Mouse (Mus musculus): ENCODE data around the gene Cdadc1. TPM values are rescaled to one million over a fixed set of nuclear protein-coding genes. Genes with fewer than 3 reads are reported as not detected.
A peak's percentile ranks its signal among the peaks of the same experiment; 100 is the strongest.

Cdadc1 gene
- polyA plus RNA-seq, 1 experiment from 2014 or later, result 35.5 TPM

DNA sequence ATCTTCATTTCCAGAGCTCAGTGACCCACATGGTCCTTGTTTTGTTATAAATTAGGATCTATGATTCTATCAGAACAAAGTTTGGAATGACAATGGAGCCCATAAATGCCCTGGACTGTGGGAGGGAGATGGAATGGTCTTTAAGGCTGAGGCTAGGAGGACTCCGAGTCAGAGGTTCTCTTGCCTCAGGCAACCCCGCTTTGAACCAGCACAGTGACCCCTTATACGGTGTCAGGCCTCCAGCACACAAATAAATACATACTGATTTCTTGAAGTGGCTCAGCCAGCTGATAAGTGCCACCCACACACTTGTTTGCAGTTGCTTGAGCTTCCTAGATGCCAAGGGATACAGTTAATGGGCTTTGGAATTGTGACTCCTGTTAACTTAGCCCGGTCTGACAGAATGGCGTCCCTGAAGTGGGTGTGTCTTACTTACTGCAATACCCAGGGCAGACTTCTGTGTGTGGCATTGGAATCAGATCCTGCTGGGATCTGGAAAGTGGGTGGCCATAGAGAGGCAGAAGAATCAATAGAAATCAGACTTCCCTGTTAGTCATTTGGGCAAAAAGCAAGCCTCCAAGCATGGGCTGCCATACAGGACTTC is 35.6 kb upstream of the Cdadc1 start:
- H3K4me3 ChIP-seq (ENCODE audit: low read length), result no peak overlapping the region
- H3K36me3 ChIP-seq (ENCODE audit: control insufficient read depth, insufficient read depth, low read length), result peaks cover 7% of the 10 kb centered on the region
- 48% methylated on average over 5 of the region's 5 CpGs for WGBS
- no peaks in the 10 kb centered on the region for H3K27me3 ChIP-seq (ENCODE audit: control insufficient read depth, insufficient read depth, low read length)
- no peaks in the 10 kb centered on the region for H3K4me1 ChIP-seq (ENCODE audit: control insufficient read depth, insufficient read depth, low read length)
- H3K9ac ChIP-seq (ENCODE audit: low read depth, low read length), result no peak overlapping the region
- H3K9me3 ChIP-seq (ENCODE audit: control insufficient read depth, low read length), result no peaks in the 10 kb centered on the region
- peak; percentile 72 for ATAC-seq (ENCODE audit: low FRiP score, low TSS enrichment)
- H3K4me2 ChIP-seq (replicated peaks; ENCODE audit: low read depth, low read length), result no peak overlapping the region
- H3K27ac ChIP-seq (ENCODE audit: low read depth, low read length), result no peak overlapping the region

DNA sequence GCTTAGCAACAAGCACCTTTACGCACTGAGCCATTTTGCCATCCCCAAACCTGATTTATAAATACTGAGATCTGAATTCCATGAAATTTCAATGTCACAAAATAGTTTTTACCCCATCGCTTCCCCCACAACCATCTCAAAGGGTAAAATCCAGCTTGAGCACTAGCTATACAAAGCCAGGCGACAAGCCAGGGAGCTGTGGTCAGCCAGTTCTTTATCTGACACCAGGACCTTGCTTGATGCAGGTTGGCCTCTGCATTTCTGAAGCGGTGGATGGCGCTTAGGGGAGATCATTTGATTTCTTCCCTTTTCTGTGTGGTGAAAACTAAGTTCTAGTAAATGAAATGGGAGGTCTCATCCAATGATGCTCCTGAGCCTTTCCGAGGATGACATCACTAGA is 34.3 kb upstream of the Cdadc1 start:
- H3K9ac ChIP-seq (ENCODE audit: low read depth, low read length), result no peak overlapping the region
- H3K27me3 ChIP-seq (ENCODE audit: control insufficient read depth, insufficient read depth, low read length), result no peaks in the 10 kb centered on the region
- H3K4me2 ChIP-seq (replicated peaks; ENCODE audit: low read depth, low read length), result no peak overlapping the region
- H3K4me3 ChIP-seq (ENCODE audit: low read length), result no peak overlapping the region
- no peak for ATAC-seq (ENCODE audit: low FRiP score, low TSS enrichment)
- WGBS, result 91% methylated on average over 6 of the region's 6 CpGs
- H3K36me3 ChIP-seq (ENCODE audit: control insufficient read depth, insufficient read depth, low read length), result peaks cover 7% of the 10 kb centered on the region
- H3K4me1 ChIP-seq (ENCODE audit: control insufficient read depth, insufficient read depth, low read length), result no peaks in the 10 kb centered on the region
- H3K9me3 ChIP-seq (ENCODE audit: control insufficient read depth, low read length), result no peaks in the 10 kb centered on the region
- no peak overlapping the region for H3K27ac ChIP-seq (ENCODE audit: low read depth, low read length)

DNA sequence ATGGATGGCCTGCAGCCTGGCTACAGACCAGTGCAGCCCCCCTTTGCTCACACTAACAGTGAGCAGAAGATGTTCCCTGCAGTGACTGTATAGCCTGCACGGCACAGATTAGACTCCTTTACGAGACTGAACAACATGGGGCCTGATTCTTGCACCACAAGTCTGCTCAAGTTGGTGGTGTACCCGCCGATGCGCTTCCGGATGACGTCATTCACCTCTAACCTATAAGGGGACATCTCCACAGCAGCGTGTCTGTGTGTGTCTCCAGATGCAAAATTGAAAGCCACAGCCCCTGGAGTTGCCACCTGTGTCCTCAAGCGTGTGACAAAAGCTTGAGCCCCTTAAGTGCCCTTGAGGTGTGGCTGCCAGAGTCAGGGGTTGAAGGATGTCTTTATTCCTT is 32.3 kb upstream of the Cdadc1 start:
- WGBS, result 89% methylated on average over 9 of the region's 9 CpGs
- ATAC-seq (ENCODE audit: low FRiP score, low TSS enrichment), result no peak
- H3K4me1 ChIP-seq (ENCODE audit: control insufficient read depth, insufficient read depth, low read length), result peaks cover 5% of the 10 kb centered on the region; the same call in 1 of the 2 replicates
- no peak overlapping the region for H3K9ac ChIP-seq (ENCODE audit: low read depth, low read length)
- H3K9me3 ChIP-seq (ENCODE audit: control insufficient read depth, low read length), result no peaks in the 10 kb centered on the region
- H3K27me3 ChIP-seq (ENCODE audit: control insufficient read depth, insufficient read depth, low read length), result no peaks in the 10 kb centered on the region
- H3K4me3 ChIP-seq (ENCODE audit: low read length), result no peak overlapping the region
- H3K4me2 ChIP-seq (replicated peaks; ENCODE audit: low read depth, low read length), result no peak overlapping the region
- H3K27ac ChIP-seq (ENCODE audit: low read depth, low read length), result no peak overlapping the region
- peaks cover 7% of the 10 kb centered on the region for H3K36me3 ChIP-seq (ENCODE audit: control insufficient read depth, insufficient read depth, low read length)

DNA sequence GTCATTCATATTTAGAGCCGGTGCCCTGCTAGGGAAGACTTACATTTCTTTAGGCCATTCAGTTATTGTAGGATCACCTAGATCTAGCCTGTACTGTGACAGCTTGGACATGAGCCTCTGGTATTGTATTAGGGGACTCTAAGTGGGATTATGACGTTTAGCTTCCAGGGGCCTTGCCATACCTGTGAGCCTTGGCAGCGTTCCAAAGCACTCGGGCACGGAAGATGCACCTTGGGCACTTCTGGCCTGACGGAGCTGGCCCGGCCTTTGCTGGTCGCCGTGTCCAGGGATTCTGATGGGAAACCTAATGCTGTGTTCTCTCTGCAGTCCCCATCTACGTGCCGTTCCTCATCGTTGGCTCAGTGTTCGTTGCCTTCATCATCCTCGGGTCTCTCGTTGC is 31.5 kb upstream of the Cdadc1 start:
- H3K4me1 ChIP-seq (ENCODE audit: control insufficient read depth, insufficient read depth, low read length), result peaks cover 8% of the 10 kb centered on the region; the same call in 1 of the 2 replicates
- WGBS, result 86% methylated on average over 15 of the region's 15 CpGs
- no peak overlapping the region for H3K9ac ChIP-seq (ENCODE audit: low read depth, low read length)
- peaks cover 7% of the 10 kb centered on the region for H3K36me3 ChIP-seq (ENCODE audit: control insufficient read depth, insufficient read depth, low read length)
- ATAC-seq (ENCODE audit: low FRiP score, low TSS enrichment), result no peak
- no peak overlapping the region for H3K4me2 ChIP-seq (replicated peaks; ENCODE audit: low read depth, low read length)
- no peak overlapping the region for H3K27ac ChIP-seq (ENCODE audit: low read depth, low read length)
- H3K27me3 ChIP-seq (ENCODE audit: control insufficient read depth, insufficient read depth, low read length), result no peaks in the 10 kb centered on the region
- no peaks in the 10 kb centered on the region for H3K9me3 ChIP-seq (ENCODE audit: control insufficient read depth, low read length)
- H3K4me3 ChIP-seq (ENCODE audit: low read length), result no peak overlapping the region

DNA sequence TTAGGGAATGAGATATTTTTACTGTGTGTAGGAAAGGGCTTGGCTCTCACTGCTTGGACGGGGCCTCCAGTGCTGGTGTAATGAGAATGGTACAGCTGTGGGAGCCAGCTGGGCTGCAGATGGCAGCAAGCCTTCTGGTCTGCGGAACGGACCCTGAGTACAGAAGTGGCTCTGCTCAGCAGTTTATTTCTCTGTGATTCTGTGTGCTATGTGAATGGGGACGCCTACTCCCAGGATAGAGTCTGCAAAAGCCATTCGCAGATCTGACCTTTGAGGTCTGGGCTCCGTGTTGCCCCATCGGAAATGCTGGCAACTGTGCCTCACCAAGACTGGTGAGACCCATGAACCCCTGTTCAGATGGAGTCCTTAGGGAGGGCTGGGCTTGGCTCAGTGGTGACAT is 30.1 kb upstream of the Cdadc1 start:
- 31% methylated on average over 7 of the region's 7 CpGs for WGBS
- peaks cover 8% of the 10 kb centered on the region; the same call in 1 of the 2 replicates for H3K4me1 ChIP-seq (ENCODE audit: control insufficient read depth, insufficient read depth, low read length)
- H3K4me2 ChIP-seq (replicated peaks; ENCODE audit: low read depth, low read length), result peak overlapping the region; percentile 82
- H3K27me3 ChIP-seq (ENCODE audit: control insufficient read depth, insufficient read depth, low read length), result no peaks in the 10 kb centered on the region
- no peak overlapping the region for H3K27ac ChIP-seq (ENCODE audit: low read depth, low read length)
- H3K36me3 ChIP-seq (ENCODE audit: control insufficient read depth, insufficient read depth, low read length), result peaks cover 7% of the 10 kb centered on the region
- peak overlapping the region; percentile 58 for H3K4me3 ChIP-seq (ENCODE audit: low read length)
- no peaks in the 10 kb centered on the region for H3K9me3 ChIP-seq (ENCODE audit: control insufficient read depth, low read length)
- no peak for ATAC-seq (ENCODE audit: low FRiP score, low TSS enrichment)
- H3K9ac ChIP-seq (ENCODE audit: low read depth, low read length), result peak overlapping the region; percentile 23

DNA sequence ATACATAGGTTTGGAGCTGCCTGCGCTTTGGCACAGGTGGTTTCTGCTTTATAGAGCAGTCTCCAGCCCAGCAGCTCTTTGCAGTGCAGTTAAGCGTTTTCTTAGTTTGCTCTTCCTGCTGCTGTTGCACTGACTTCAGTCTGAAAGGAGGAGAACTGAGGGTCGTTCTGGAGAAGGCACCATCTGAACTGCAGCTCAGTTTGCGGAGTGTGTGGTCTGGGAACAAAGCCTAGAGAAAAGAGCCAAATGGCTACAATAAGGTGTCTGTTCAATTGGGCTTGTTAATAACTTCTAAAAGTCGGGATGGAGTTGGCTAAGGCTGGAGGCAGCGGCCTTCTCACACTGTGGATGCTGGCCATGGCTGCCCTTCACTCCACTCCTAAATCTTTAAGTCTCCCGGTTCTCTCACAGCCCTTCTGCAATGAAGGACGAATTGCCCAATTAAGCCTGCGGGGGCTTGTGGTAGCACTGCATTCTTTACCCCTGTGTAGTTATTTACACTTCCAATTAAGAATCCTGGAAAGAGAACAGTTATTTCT is 29.5 kb upstream of the Cdadc1 start:
- Histone ChIP-seq H3K9ac (ENCODE audit: low read depth, low read length) (peak overlapping the region; percentile 70; the same call in 1 of the 2 replicates), H3K4me3 (ENCODE audit: low read length) (peak overlapping the region; percentile 58), H3K9me3 (ENCODE audit: control insufficient read depth, low read length) (no peaks in the 10 kb centered on the region), H3K27ac (ENCODE audit: low read depth, low read length) (no peak overlapping the region), H3K4me1 (ENCODE audit: control insufficient read depth, insufficient read depth, low read length) (peaks cover 8% of the 10 kb centered on the region; the same call in 1 of the 2 replicates), H3K27me3 (ENCODE audit: control insufficient read depth, insufficient read depth, low read length) (no peaks in the 10 kb centered on the region), H3K36me3 (ENCODE audit: control insufficient read depth, insufficient read depth, low read length) (peaks cover 7% of the 10 kb centered on the region), H3K4me2 (replicated peaks; ENCODE audit: low read depth, low read length) (peak overlapping the region; percentile 82)
- 17% methylated on average over 9 of the region's 9 CpGs for WGBS
- no peak for ATAC-seq (ENCODE audit: low FRiP score, low TSS enrichment)

DNA sequence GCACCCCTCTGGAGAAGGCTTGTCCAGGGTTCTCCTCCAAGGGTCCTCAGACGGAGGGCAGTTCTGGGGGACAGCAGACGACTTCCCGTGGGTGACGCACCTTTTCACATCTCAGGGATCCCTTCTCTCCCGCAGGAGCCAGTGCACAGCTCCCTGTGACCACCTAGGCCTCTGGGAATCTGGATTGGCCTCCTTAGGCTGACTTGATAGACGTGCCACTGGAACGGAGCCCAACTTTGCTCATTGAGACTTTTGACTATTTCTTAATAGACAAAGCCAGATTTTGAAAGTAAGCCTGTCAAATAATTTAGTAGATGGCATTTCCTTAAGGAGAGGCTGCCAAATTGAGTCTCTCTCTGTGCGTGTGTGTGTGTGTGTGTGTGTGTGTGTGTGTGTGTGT is 29.0 kb upstream of the Cdadc1 start:
- Histone ChIP-seq H3K9ac (ENCODE audit: low read depth, low read length) (peak overlapping the region; percentile 70; the same call in 1 of the 2 replicates), H3K9me3 (ENCODE audit: control insufficient read depth, low read length) (no peaks in the 10 kb centered on the region), H3K27me3 (ENCODE audit: control insufficient read depth, insufficient read depth, low read length) (no peaks in the 10 kb centered on the region), H3K36me3 (ENCODE audit: control insufficient read depth, insufficient read depth, low read length) (peaks cover 7% of the 10 kb centered on the region), H3K4me1 (ENCODE audit: control insufficient read depth, insufficient read depth, low read length) (peaks cover 8% of the 10 kb centered on the region; the same call in 1 of the 2 replicates), H3K4me3 (ENCODE audit: low read length) (peak overlapping the region; percentile 58), H3K27ac (ENCODE audit: low read depth, low read length) (no peak overlapping the region), H3K4me2 (replicated peaks; ENCODE audit: low read depth, low read length) (peak overlapping the region; percentile 82)
- ATAC-seq (ENCODE audit: low FRiP score, low TSS enrichment), result no peak
- WGBS, result 19% methylated on average over 8 of the region's 8 CpGs

DNA sequence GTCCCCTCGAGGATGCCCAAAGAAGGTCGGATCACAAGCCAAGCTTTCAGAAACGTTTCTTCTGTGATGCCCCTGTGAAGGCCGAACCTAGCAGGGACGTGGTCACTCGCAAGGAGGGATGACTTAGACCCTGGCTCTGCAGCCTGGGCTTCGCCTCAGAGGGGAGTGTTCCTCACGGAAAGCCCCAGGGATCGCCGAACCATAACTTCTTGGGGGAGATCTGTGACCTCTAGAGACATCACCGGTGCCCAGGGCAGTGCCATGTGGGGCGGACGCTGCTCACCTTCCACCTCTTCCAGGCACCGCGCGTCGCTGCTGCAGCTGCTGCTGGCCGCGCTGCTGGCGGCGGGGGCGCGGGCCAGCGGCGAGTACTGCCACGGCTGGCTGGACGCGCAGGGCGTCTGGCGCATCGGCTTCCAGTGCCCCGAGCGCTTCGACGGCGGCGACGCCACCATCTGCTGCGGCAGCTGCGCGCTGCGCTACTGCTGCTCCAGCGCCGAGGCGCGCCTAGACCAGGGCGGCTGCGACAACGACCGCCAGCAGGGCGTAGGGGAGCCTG is 28.1 kb upstream of the Cdadc1 start:
- H3K27ac ChIP-seq (ENCODE audit: low read depth, low read length), result peak overlapping the region; percentile 73; the same call in 1 of the 2 replicates
- ATAC-seq (ENCODE audit: low FRiP score, low TSS enrichment), result peak; percentile 50
- no peaks in the 10 kb centered on the region for H3K27me3 ChIP-seq (ENCODE audit: control insufficient read depth, insufficient read depth, low read length)
- H3K9ac ChIP-seq (ENCODE audit: low read depth, low read length), result peak overlapping the region; percentile 70
- peaks cover 7% of the 10 kb centered on the region for H3K36me3 ChIP-seq (ENCODE audit: control insufficient read depth, insufficient read depth, low read length)
- H3K4me1 ChIP-seq (ENCODE audit: control insufficient read depth, insufficient read depth, low read length), result peaks cover 8% of the 10 kb centered on the region; the same call in 1 of the 2 replicates
- no peaks in the 10 kb centered on the region for H3K9me3 ChIP-seq (ENCODE audit: control insufficient read depth, low read length)
- 0% methylated on average over 39 of the region's 51 CpGs for WGBS
- peak overlapping the region; percentile 58 for H3K4me3 ChIP-seq (ENCODE audit: low read length)
- H3K4me2 ChIP-seq (replicated peaks; ENCODE audit: low read depth, low read length), result peak overlapping the region; percentile 82

DNA sequence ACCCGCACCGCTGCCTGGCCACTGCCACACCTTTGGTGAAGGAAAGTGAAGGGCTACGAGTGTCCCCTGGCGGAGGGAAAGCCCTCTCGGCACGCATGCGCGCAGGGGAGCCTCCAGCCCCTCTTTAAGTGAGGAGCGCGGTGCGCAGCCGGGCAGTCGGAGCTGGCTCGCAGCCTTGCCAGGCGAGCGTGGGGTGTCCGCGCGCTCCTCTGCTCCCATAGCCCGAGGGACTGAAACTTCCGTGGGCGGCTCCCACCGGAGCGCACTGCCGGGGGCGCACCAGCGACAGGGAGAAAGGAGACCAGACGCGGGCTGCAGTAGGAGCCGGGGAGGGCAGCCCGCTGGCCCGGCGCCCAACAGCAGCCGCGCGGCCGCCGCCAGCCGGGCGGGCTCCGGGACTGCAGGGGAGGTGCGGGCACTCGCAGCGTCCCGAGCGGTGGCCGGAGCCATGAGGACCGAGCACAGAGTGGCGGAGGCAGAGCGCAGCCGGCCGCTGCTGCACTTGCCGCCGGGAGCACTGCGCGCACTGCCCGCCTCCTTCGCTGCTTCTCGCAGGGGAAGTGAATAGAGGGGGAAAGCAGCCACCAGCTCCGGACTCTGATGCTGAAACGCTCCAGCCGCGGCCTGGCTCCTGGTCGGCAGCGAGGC is 27.5 kb upstream of the Cdadc1 start, which contains the start of gene Shisa2:
Gene Shisa2 (plus strand): TSS at position 151 of the 648 bp plus-strand sequence.
- peak within 1 kb of the TSS; percentile 70 for H3K9ac ChIP-seq (ENCODE audit: low read depth, low read length)
- peak; percentile 91 for ATAC-seq (ENCODE audit: low FRiP score, low TSS enrichment)
- H3K4me3 ChIP-seq (ENCODE audit: low read length), result peak within 1 kb of the TSS; percentile 58
- peaks cover 6% of the 10 kb centered on the region for H3K36me3 ChIP-seq (ENCODE audit: control insufficient read depth, insufficient read depth, low read length)
- no peaks in the 10 kb centered on the region for H3K9me3 ChIP-seq (ENCODE audit: control insufficient read depth, low read length)
- peak within 1 kb of the TSS; percentile 73; the same call in 1 of the 2 replicates for H3K27ac ChIP-seq (ENCODE audit: low read depth, low read length)
- H3K4me1 ChIP-seq (ENCODE audit: control insufficient read depth, insufficient read depth, low read length), result peaks cover 8% of the 10 kb centered on the region; the same call in 1 of the 2 replicates
- H3K27me3 ChIP-seq (ENCODE audit: control insufficient read depth, insufficient read depth, low read length), result no peaks in the 10 kb centered on the region
- H3K4me2 ChIP-seq (replicated peaks; ENCODE audit: low read depth, low read length), result peak within 1 kb of the TSS; percentile 82
- under 1% methylated on average over 61 of the region's 65 CpGs for WGBS
